Mouse (Mus musculus) heart, embryonic 14.5 days (tissue): ENCODE results near the gene Atrip. TPM values are rescaled to one million over a fixed set of nuclear protein-coding genes. Genes with fewer than 3 reads are reported as not detected.
A peak's percentile ranks its signal among the peaks of the same experiment; 100 is the strongest.

Experiments
- ATAC-seq: fragments of 200-750 bp; cut with Nextera tagmentation; 2 replicates; pipeline ENCODE4 v1.8.0; 2017; ENCODE audit warnings: low read depth, moderate TSS enrichment; ENCODE audit not compliant: insufficient number of reproducible peaks, insufficient read depth, low FRiP score
- H3K27ac ChIP-seq, 2 experiments: fragments of 200-500 bp in 1 of 2; fragments of 300-500 bp in 1 of 2; sonication (generic) in 1 of 2; replicated peaks in 1 of 2; 2 replicates each; pipeline ENCODE4 v1.5.1; 2012 to 2014; ENCODE audit warnings: low read depth in 2 of 2, low read length in 2 of 2, control low read depth in 1 of 2, mild to moderate bottlenecking in 1 of 2, mixed read lengths in 1 of 2; ENCODE audit not compliant: control insufficient read depth in 1 of 2, insufficient read depth in 1 of 2
- H3K27me3 ChIP-seq: fragments of 300-500 bp; sonication (generic); 2 replicates; pipeline ENCODE4 v1.6.1; 2014; ENCODE audit warnings: mild to moderate bottlenecking, low read length, control low read depth; ENCODE audit not compliant: control insufficient read depth, insufficient read depth
- H3K36me3 ChIP-seq: fragments of 300-500 bp; sonication (generic); 2 replicates; pipeline ENCODE4 v1.6.1; 2014; ENCODE audit warnings: mild to moderate bottlenecking, control low read depth, low read length, mixed read lengths; ENCODE audit not compliant: control insufficient read depth, insufficient read depth
- H3K4me1 ChIP-seq, 2 experiments: fragments of 200-500 bp in 1 of 2; fragments of 300-500 bp in 1 of 2; sonication (generic) in 1 of 2; 2 replicates each; pipeline ENCODE4 v1.6.1; 2012 to 2014; ENCODE audit warnings: low read length in 2 of 2, control low read depth in 1 of 2, mixed read lengths in 1 of 2; ENCODE audit not compliant: control insufficient read depth in 2 of 2, insufficient read depth in 2 of 2
- H3K4me2 ChIP-seq: fragments of 300-500 bp; sonication (generic); 2 replicates; pipeline ENCODE4 v1.6.1; 2014; ENCODE audit warnings: mild to moderate bottlenecking, low read length
- H3K4me3 ChIP-seq, 2 experiments: fragments of 200-500 bp in 1 of 2; fragments of 300-500 bp in 1 of 2; sonication (generic) in 1 of 2; 2 replicates each; pipeline ENCODE4 v1.5.1; 2012 to 2014; ENCODE audit warnings: low read length in 2 of 2, mild to moderate bottlenecking in 2 of 2, control low read depth in 1 of 2, low read depth in 1 of 2, moderate library complexity in 1 of 2; ENCODE audit not compliant: control insufficient read depth in 1 of 2, insufficient read depth in 1 of 2
- H3K9ac ChIP-seq: fragments of 300-500 bp; sonication (generic); 2 replicates; pipeline ENCODE4 v1.6.1; 2014; ENCODE audit warnings: mild to moderate bottlenecking, low read length
- H3K9me3 ChIP-seq: fragments of 300-500 bp; sonication (generic); 2 replicates; pipeline ENCODE4 v1.6.1; 2016; ENCODE audit warnings: low read length, control low read depth; ENCODE audit not compliant: control insufficient read depth
- WGBS: fragments of 180-500 bp; shearing (Covaris S2); extraction: QIAGEN DNeasy Blood & Tissue Kit; methylation state at CpG from one replicate; pipeline ENCODE4 v1.1.7; 2014; 5-methylcytosine and 5-hydroxymethylcytosine counted together
- polyA plus RNA-seq: library from polyadenylated mRNA; unstranded; fragments of >200 nt; fragmentation: Nextera tagmentation; extraction: Ambion mirVana; gene quantifications from 2 replicates; pipeline ENCODE4 v1.2.1, GENCODE M21; 2014

Gene Atrip
- polyA plus RNA-seq, 1 experiment from 2014 or later, result 17.5 TPM

DNA sequence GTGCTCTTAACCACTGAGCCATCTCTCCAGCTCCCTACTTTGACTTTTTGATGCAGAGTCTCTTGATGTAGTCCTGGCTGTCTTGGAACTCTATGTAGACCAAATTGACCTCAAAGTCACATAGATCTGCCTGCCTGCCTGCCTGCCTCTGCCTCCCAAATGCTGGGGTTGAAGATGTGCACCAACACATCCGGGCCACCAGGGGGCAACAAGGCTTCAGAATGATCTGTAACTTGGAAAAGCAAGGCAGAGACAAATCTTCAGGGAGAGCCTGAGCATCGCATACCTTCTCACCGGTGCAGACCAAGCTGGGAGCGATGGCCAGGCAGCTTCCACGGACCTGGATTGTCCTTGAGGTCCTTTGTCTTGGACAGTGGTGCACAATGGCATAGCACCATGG is 27.6 kb downstream of the Atrip start:
- Histone ChIP-seq H3K4me2 (no peak overlapping the region), H3K27ac (no peak overlapping the region), H3K9me3 (no peaks in the 10 kb centered on the region), H3K27me3 (no peaks in the 10 kb centered on the region), H3K4me3 (no peak overlapping the region), H3K4me1 (peaks cover 2 to 6% of the 10 kb centered on the region in 2 experiments), H3K36me3 (peaks cover 29% of the 10 kb centered on the region), H3K9ac (no peak overlapping the region)
- ATAC-seq, result no peak
- 33% methylated on average over 5 of the region's 5 CpGs for WGBS

DNA sequence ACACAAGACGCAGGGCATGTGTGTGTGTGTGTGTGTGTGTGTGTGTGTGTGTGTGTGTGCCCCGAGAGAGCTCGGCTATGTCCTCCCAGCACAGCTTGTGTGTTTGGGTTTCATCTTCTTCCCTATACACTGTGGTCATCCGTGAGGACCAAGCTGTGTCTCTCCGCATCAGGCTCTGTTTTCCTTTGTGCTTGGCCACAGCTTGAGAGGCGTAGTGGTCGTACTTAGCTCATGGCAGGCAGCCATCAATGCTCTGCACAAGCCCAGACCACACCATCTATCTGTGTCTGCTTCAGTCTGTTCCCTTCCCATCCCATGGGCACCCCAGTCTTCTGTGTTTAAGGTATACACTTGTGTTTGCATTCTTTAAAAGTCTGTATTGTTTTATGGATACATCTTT is 32.6 kb downstream of the Atrip start:
- 43% methylated on average over 7 of the region's 7 CpGs for WGBS
- Histone ChIP-seq H3K27me3 (no peaks in the 10 kb centered on the region), H3K4me1 (peaks cover 15 to 36% of the 10 kb centered on the region in 2 experiments), H3K9ac (peak overlapping the region; percentile 38), H3K4me3 (no peak overlapping the region), H3K4me2 (peak overlapping the region; percentile 86), H3K27ac (0 out of 4 replicates have a peak overlapping the region, but pooled peaks of 1 of the 2 experiments have one; percentile 33), H3K36me3 (peaks cover 7% of the 10 kb centered on the region; the same call in 1 of the 2 replicates), H3K9me3 (no peaks in the 10 kb centered on the region)
- ATAC-seq, result no peak

DNA sequence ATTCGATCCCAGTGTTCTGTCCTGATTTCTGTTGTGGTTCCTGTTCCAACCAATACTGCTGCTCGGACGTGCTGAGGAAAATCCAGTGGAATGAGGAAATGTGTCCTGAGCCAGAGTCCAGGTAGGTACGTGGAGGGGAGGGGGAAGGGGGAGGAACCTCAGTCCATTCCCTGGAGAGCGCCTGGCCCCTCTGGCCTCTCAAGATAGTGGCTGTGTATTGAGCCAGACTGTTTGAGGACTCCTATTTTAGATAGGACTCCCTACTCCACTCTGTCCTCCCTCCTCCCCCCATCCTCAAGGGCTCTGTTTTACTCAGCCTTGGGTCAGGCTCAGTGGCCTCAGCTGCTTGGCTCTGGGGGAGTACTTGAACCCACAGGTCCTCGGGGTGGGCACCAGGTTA is 33.0 kb downstream of the Atrip start:
- Histone ChIP-seq H3K4me1 (peaks cover 15 to 36% of the 10 kb centered on the region in 2 experiments), H3K4me3 (no peak overlapping the region; a peak in 1 of 4 replicates), H3K27me3 (no peaks in the 10 kb centered on the region), H3K9me3 (no peaks in the 10 kb centered on the region), H3K27ac (0 out of 4 replicates have a peak overlapping the region, but pooled peaks have one; percentile 2 to 33), H3K9ac (peak overlapping the region; percentile 38), H3K4me2 (peak overlapping the region; percentile 86), H3K36me3 (peaks cover 7% of the 10 kb centered on the region; the same call in 1 of the 2 replicates)
- WGBS, result 17% methylated on average over 6 of the region's 6 CpGs
- no peak for ATAC-seq

DNA sequence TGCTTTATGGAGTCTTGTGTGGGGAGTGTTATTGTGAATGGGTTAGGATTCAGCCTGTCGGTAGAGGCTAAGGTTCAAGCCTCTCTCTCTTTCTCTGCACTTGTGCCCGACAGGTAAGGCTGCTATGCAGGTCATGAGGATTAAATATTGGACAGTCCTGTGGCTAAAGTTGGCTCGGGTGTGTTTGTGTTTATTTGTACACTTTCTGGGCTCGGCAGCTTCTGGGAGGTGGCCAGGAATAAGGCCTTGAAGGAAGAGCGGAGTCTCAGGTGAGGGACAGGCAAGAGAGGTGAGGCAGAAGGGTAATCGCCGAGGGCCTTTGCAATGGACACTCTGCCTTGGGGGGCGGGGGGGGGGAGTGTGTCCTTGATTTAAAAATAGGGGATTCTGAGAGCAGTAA is 33.7 kb downstream of the Atrip start:
- Histone ChIP-seq H3K27me3 (no peaks in the 10 kb centered on the region), H3K36me3 (peaks cover 7% of the 10 kb centered on the region; the same call in 1 of the 2 replicates), H3K27ac (no peak overlapping the region), H3K4me2 (peak overlapping the region; percentile 86), H3K9ac (peak overlapping the region; percentile 38; the same call in 1 of the 2 replicates), H3K9me3 (no peaks in the 10 kb centered on the region), H3K4me3 (no peak overlapping the region; a peak in 1 of 4 replicates), H3K4me1 (peaks cover 15 to 36% of the 10 kb centered on the region in 2 experiments)
- ATAC-seq, result no peak
- 79% methylated on average over 8 of the region's 8 CpGs for WGBS

DNA sequence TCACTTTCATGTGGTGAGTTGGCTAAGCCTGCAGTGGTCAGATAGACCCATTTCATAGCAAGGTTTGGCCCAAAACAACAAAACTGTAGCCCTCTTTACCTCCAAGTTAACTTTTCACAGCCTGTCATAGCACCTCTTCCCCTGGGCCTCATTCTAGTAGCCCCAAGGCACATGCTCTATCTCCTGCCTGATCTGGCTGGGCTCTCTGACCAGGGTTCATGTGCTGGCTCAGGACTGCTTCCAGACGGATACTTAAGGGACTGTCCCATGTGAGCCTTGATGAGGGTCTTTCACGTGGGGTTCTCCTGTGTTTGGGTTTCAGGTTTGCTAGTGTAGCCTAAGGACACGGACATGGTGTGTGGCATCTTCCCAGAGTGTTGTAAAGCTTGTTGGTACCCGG is 34.2 kb downstream of the Atrip start:
- no peak overlapping the region; the same call in 1 of the 2 replicates for H3K9ac ChIP-seq
- peaks cover 7% of the 10 kb centered on the region; the same call in 1 of the 2 replicates for H3K36me3 ChIP-seq
- peaks cover 15 to 36% of the 10 kb centered on the region in 2 experiments for H3K4me1 ChIP-seq
- no peak for ATAC-seq
- H3K4me2 ChIP-seq, result peak overlapping the region; percentile 86
- 0 out of 4 replicates have a peak overlapping the region, but pooled peaks of 1 of the 2 experiments have one; percentile 82 for H3K27ac ChIP-seq
- no peaks in the 10 kb centered on the region for H3K27me3 ChIP-seq
- no peaks in the 10 kb centered on the region for H3K9me3 ChIP-seq
- H3K4me3 ChIP-seq, result peak overlapping the region in 1 of 2 experiments; percentile 69; a peak in 1 of 4 replicates
- 67% methylated on average over 4 of the region's 4 CpGs for WGBS

DNA sequence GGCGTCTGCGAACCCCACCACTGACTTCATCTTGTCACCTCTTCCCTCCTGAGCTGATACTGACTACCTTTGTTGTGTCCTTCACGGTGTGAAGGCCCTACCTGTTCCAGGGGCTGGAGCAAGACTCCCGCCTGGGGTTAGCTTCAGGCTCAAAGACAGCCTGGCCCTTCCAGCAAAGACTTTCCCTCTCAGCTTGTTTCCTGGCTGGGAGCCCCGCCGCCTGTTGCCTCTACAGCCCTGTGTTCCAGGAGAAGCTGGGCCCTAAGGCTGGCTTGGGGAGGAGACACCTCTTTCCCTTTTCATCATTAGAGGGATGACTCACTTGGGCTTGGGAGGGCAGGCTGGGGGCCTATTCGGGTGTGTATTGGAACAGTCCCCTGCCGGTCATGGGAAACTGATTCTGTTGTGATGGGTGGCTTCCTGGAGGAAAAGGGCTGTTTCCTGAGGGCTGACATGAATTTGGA is 35.0 kb downstream of the Atrip start:
- H3K4me2 ChIP-seq, result peak overlapping the region; percentile 86
- 16% methylated on average over 8 of the region's 8 CpGs for WGBS
- no peaks in the 10 kb centered on the region for H3K27me3 ChIP-seq
- peaks cover 15 to 36% of the 10 kb centered on the region in 2 experiments for H3K4me1 ChIP-seq
- peak overlapping the region; percentile 85 for H3K9ac ChIP-seq
- H3K4me3 ChIP-seq, result peak overlapping the region; percentile 69 to 70
- peaks cover 3% of the 10 kb centered on the region; the same call in 1 of the 2 replicates for H3K36me3 ChIP-seq
- H3K27ac ChIP-seq, result peak overlapping the region; percentile 25 to 82
- H3K9me3 ChIP-seq, result no peaks in the 10 kb centered on the region
- peak; percentile 73 for ATAC-seq

DNA sequence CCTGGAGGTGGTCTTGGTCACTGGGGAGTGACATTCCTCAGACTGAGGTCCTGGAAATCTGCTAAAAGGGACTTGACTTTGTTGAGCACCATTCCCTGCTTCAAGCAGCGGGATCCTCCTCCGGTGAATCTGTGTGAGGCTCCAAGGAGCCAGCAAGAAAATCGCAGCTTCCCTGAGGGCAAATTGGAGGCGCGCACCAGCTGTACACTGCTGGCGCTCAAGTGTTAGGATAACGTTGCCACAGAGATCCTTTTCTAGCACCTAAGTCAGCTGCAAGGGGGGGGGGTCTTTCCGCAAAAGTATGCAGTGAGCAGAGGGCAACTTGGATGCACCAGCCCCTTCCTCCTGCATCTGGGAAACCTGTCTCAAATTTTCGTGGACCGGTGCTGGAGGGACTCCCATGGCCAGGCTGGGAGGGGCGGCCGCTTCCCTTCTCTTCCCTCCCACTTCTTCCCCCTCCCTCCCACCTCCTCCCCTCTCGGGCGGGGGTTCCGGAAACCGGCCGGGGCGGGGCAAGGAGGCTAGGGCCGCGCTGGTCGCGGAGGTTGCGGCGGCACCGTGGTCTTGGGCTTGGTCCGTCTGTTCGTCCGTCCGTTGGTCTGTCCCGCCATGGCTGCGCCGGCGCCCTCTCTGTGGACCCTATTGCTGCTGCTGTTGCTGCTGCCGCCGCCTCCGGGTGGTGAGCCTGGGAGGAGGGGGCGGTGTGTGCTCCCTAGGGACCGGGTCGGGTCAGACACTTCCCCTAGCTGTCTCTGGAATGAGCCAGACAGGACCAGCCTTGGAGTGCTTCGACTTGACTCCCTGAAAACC is 35.6 kb downstream of the Atrip start, which contains the start of gene Shisa5:
Gene Shisa5 (plus strand): TSS at position 480 of the 810 bp plus-strand sequence.
- WGBS, result under 1% methylated on average over 35 of the region's 40 CpGs
- peak within 1 kb of the TSS; percentile 25 to 82 for H3K27ac ChIP-seq
- ATAC-seq, result peak; percentile 86

More for the DNA sequence above, 35.6 kb downstream of the Atrip start, which contains the start of gene Shisa5:
- Histone ChIP-seq H3K9ac (peak within 1 kb of the TSS; percentile 85), H3K4me2 (peak within 1 kb of the TSS; percentile 86), H3K4me1 (peaks cover 15 to 36% of the 10 kb centered on the region in 2 experiments), H3K4me3 (peak within 1 kb of the TSS; percentile 69 to 70), H3K9me3 (no peaks in the 10 kb centered on the region), H3K27me3 (no peaks in the 10 kb centered on the region), H3K36me3 (peaks cover 3% of the 10 kb centered on the region; the same call in 1 of the 2 replicates)
